Mouse (Mus musculus): ENCODE data around the gene Tgfbr2. TPM values are rescaled to one million over a fixed set of nuclear protein-coding genes. Genes with fewer than 3 reads are reported as not detected.

Gene Tgfbr2
- polyA plus RNA-seq, 1 experiment from 2014 or later: 33.8 TPM

- no peak for ATAC-seq (ENCODE audit: insufficient read depth, low FRiP score)
- WGBS: 67% methylated on average over 6 of the region's 6 CpGs
- Histone ChIP-seq H3K9ac (ENCODE audit: low read length) (no peak overlapping the region), H3K9me3 (replicated peaks; ENCODE audit: control insufficient read depth, low read length) (no peaks in the 10 kb centered on the region), H3K4me3 (replicated peaks; ENCODE audit: low read length) (no peak overlapping the region), H3K27me3 (ENCODE audit: control insufficient read depth, insufficient read depth, low read length) (no peaks in the 10 kb centered on the region), H3K36me3 (ENCODE audit: control insufficient read depth, insufficient read depth, low read length) (no peaks in the 10 kb centered on the region; the same call in 1 of the 2 replicates), H3K4me2 (ENCODE audit: low read depth, low read length) (no peak overlapping the region), H3K4me1 (ENCODE audit: control insufficient read depth, insufficient read depth, low read length) (no peaks in the 10 kb centered on the region; the same call in 1 of the 2 replicates), H3K27ac (ENCODE audit: low read length) (no peak overlapping the region)
Observed at GRCm38 (mm10) chr9:116136146-116136545, 39.0 kb downstream of the Tgfbr2 start.

GRCm38 (mm10) chr9:116134488-116134887 is 40.7 kb downstream of the Tgfbr2 start:
- no peaks in the 10 kb centered on the region for H3K9me3 ChIP-seq (replicated peaks; ENCODE audit: control insufficient read depth, low read length)
- no peaks in the 10 kb centered on the region for H3K27me3 ChIP-seq (ENCODE audit: control insufficient read depth, insufficient read depth, low read length)
- WGBS: 91% methylated on average over 2 of the region's 2 CpGs
- H3K4me1 ChIP-seq (ENCODE audit: control insufficient read depth, insufficient read depth, low read length): no peaks in the 10 kb centered on the region
- no peak overlapping the region for H3K9ac ChIP-seq (ENCODE audit: low read length)
- no peak overlapping the region for H3K4me3 ChIP-seq (replicated peaks; ENCODE audit: low read length)
- H3K4me2 ChIP-seq (ENCODE audit: low read depth, low read length): no peak overlapping the region
- H3K36me3 ChIP-seq (ENCODE audit: control insufficient read depth, insufficient read depth, low read length): no peaks in the 10 kb centered on the region; the same call in 1 of the 2 replicates
- no peak overlapping the region for H3K27ac ChIP-seq (ENCODE audit: low read length)
- ATAC-seq (ENCODE audit: insufficient read depth, low FRiP score): no peak

- no peak overlapping the region for H3K4me3 ChIP-seq (replicated peaks; ENCODE audit: low read length)
- H3K9me3 ChIP-seq (replicated peaks; ENCODE audit: control insufficient read depth, low read length): no peaks in the 10 kb centered on the region
- H3K9ac ChIP-seq (ENCODE audit: low read length): no peak overlapping the region
- H3K4me1 ChIP-seq (ENCODE audit: control insufficient read depth, insufficient read depth, low read length): no peaks in the 10 kb centered on the region
- H3K36me3 ChIP-seq (ENCODE audit: control insufficient read depth, insufficient read depth, low read length): no peaks in the 10 kb centered on the region; the same call in 1 of the 2 replicates
- H3K27ac ChIP-seq (ENCODE audit: low read length): no peak overlapping the region
- no peak for ATAC-seq (ENCODE audit: insufficient read depth, low FRiP score)
- no peaks in the 10 kb centered on the region for H3K27me3 ChIP-seq (ENCODE audit: control insufficient read depth, insufficient read depth, low read length)
- WGBS: 69% methylated on average over 6 of the region's 6 CpGs
- H3K4me2 ChIP-seq (ENCODE audit: low read depth, low read length): no peak overlapping the region
Observed at GRCm38 (mm10) chr9:116133312-116133980, 41.7 kb downstream of the Tgfbr2 start.

- no peaks in the 10 kb centered on the region for H3K27me3 ChIP-seq (ENCODE audit: control insufficient read depth, insufficient read depth, low read length)
- no peak overlapping the region for H3K4me2 ChIP-seq (ENCODE audit: low read depth, low read length)
- no peaks in the 10 kb centered on the region for H3K4me1 ChIP-seq (ENCODE audit: control insufficient read depth, insufficient read depth, low read length)
- peaks cover 7% of the 10 kb centered on the region; the same call in 1 of the 2 replicates for H3K36me3 ChIP-seq (ENCODE audit: control insufficient read depth, insufficient read depth, low read length)
- no peaks in the 10 kb centered on the region for H3K9me3 ChIP-seq (replicated peaks; ENCODE audit: control insufficient read depth, low read length)
- no peak overlapping the region for H3K27ac ChIP-seq (ENCODE audit: low read length)
- no peak overlapping the region for H3K9ac ChIP-seq (ENCODE audit: low read length)
- no peak overlapping the region for H3K4me3 ChIP-seq (replicated peaks; ENCODE audit: low read length)
- no peak for ATAC-seq (ENCODE audit: insufficient read depth, low FRiP score)
- 62% methylated on average over 3 of the region's 3 CpGs for WGBS
Observed at GRCm38 (mm10) chr9:116128886-116129285, 46.3 kb downstream of the Tgfbr2 start.

GRCm38 (mm10) chr9:116128311-116128710 is 46.8 kb downstream of the Tgfbr2 start:
- Histone ChIP-seq H3K9ac (ENCODE audit: low read length) (no peak overlapping the region), H3K9me3 (replicated peaks; ENCODE audit: control insufficient read depth, low read length) (no peaks in the 10 kb centered on the region), H3K36me3 (ENCODE audit: control insufficient read depth, insufficient read depth, low read length) (peaks cover 7% of the 10 kb centered on the region; the same call in 1 of the 2 replicates), H3K4me1 (ENCODE audit: control insufficient read depth, insufficient read depth, low read length) (peaks cover under 1% of the 10 kb centered on the region; the same call in 1 of the 2 replicates), H3K27me3 (ENCODE audit: control insufficient read depth, insufficient read depth, low read length) (no peaks in the 10 kb centered on the region), H3K27ac (ENCODE audit: low read length) (no peak overlapping the region), H3K4me2 (ENCODE audit: low read depth, low read length) (no peak overlapping the region), H3K4me3 (replicated peaks; ENCODE audit: low read length) (no peak overlapping the region)
- ATAC-seq (ENCODE audit: insufficient read depth, low FRiP score): no peak
- 72% methylated on average over 2 of the region's 2 CpGs for WGBS

GRCm38 (mm10) chr9:116126494-116126893 is 48.7 kb downstream of the Tgfbr2 start:
- no peak for ATAC-seq (ENCODE audit: insufficient read depth, low FRiP score)
- H3K4me2 ChIP-seq (ENCODE audit: low read depth, low read length): no peak overlapping the region
- no peak overlapping the region for H3K4me3 ChIP-seq (replicated peaks; ENCODE audit: low read length)
- peaks cover 18% of the 10 kb centered on the region for H3K4me1 ChIP-seq (ENCODE audit: control insufficient read depth, insufficient read depth, low read length)
- no peak overlapping the region for H3K27ac ChIP-seq (ENCODE audit: low read length)
- H3K9ac ChIP-seq (ENCODE audit: low read length): no peak overlapping the region
- no peaks in the 10 kb centered on the region for H3K9me3 ChIP-seq (replicated peaks; ENCODE audit: control insufficient read depth, low read length)
- H3K36me3 ChIP-seq (ENCODE audit: control insufficient read depth, insufficient read depth, low read length): peaks cover 7% of the 10 kb centered on the region; the same call in 1 of the 2 replicates
- WGBS: 80% methylated on average over 4 of the region's 4 CpGs
- no peaks in the 10 kb centered on the region for H3K27me3 ChIP-seq (ENCODE audit: control insufficient read depth, insufficient read depth, low read length)

GRCm38 (mm10) chr9:116122969-116123589 is 52.1 kb downstream of the Tgfbr2 start:
- Histone ChIP-seq H3K27me3 (ENCODE audit: control insufficient read depth, insufficient read depth, low read length) (no peaks in the 10 kb centered on the region), H3K4me3 (replicated peaks; ENCODE audit: low read length) (no peak overlapping the region), H3K4me1 (ENCODE audit: control insufficient read depth, insufficient read depth, low read length) (peaks cover 18% of the 10 kb centered on the region), H3K9me3 (replicated peaks; ENCODE audit: control insufficient read depth, low read length) (no peaks in the 10 kb centered on the region), H3K9ac (ENCODE audit: low read length) (0 out of 2 replicates have a peak overlapping the region, but pooled peaks have one; percentile 56), H3K4me2 (ENCODE audit: low read depth, low read length) (no peak overlapping the region), H3K27ac (ENCODE audit: low read length) (peak overlapping the region; percentile 92), H3K36me3 (ENCODE audit: control insufficient read depth, insufficient read depth, low read length) (0 out of 2 replicates have a peak, but pooled peaks cover 7% of the 10 kb centered on the region)
- WGBS: 28% methylated on average over 9 of the region's 9 CpGs
- ATAC-seq (ENCODE audit: insufficient read depth, low FRiP score): peak; percentile 79

- Histone ChIP-seq H3K9me3 (replicated peaks; ENCODE audit: control insufficient read depth, low read length) (no peaks in the 10 kb centered on the region), H3K27ac (ENCODE audit: low read length) (peak overlapping the region; percentile 92), H3K27me3 (ENCODE audit: control insufficient read depth, insufficient read depth, low read length) (no peaks in the 10 kb centered on the region), H3K4me3 (replicated peaks; ENCODE audit: low read length) (no peak overlapping the region), H3K4me1 (ENCODE audit: control insufficient read depth, insufficient read depth, low read length) (peaks cover 18% of the 10 kb centered on the region), H3K36me3 (ENCODE audit: control insufficient read depth, insufficient read depth, low read length) (0 out of 2 replicates have a peak, but pooled peaks cover 7% of the 10 kb centered on the region), H3K9ac (ENCODE audit: low read length) (0 out of 2 replicates have a peak overlapping the region, but pooled peaks have one; percentile 14), H3K4me2 (ENCODE audit: low read depth, low read length) (no peak overlapping the region)
- ATAC-seq (ENCODE audit: insufficient read depth, low FRiP score): no peak
- WGBS: 58% methylated on average over 6 of the region's 6 CpGs
Observed at GRCm38 (mm10) chr9:116122544-116122943, 52.6 kb downstream of the Tgfbr2 start.

- ATAC-seq (ENCODE audit: insufficient read depth, low FRiP score): peak; percentile 36; the same call in 1 of the 2 replicates
- Histone ChIP-seq H3K27ac (ENCODE audit: low read length) (peak overlapping the region; percentile 92), H3K9ac (ENCODE audit: low read length) (no peak overlapping the region), H3K27me3 (ENCODE audit: control insufficient read depth, insufficient read depth, low read length) (no peaks in the 10 kb centered on the region), H3K9me3 (replicated peaks; ENCODE audit: control insufficient read depth, low read length) (no peaks in the 10 kb centered on the region), H3K4me2 (ENCODE audit: low read depth, low read length) (no peak overlapping the region), H3K4me3 (replicated peaks; ENCODE audit: low read length) (no peak overlapping the region), H3K36me3 (ENCODE audit: control insufficient read depth, insufficient read depth, low read length) (0 out of 2 replicates have a peak, but pooled peaks cover 10% of the 10 kb centered on the region), H3K4me1 (ENCODE audit: control insufficient read depth, insufficient read depth, low read length) (peaks cover 18% of the 10 kb centered on the region)
- WGBS: 49% methylated on average over 7 of the region's 7 CpGs
Observed at GRCm38 (mm10) chr9:116121472-116121871, 53.7 kb downstream of the Tgfbr2 start.

Data from stomach, embryonic 16.5 days (tissue).